Mouse (Mus musculus) mature B cell (primary cell): ENCODE data around the gene Cltb.

Experiments
- in situ Hi-C: fragments of 300-500 bp; cut with MboI; formaldehyde crosslinking; loops from 2 replicates; pipeline ENCODE4 v1.14.3; 2019

Cltb gene

GRCm38 (mm10) chr13:54596107-54596690, 14.9 kb downstream of the Cltb start:
- in situ Hi-C loops: no loop called here

- in situ Hi-C loops: no loop called here
Observed at GRCm38 (mm10) chr13:54593617-54594016, 17.5 kb downstream of the Cltb start.

- in situ Hi-C loops: no loop called here
Observed at GRCm38 (mm10) chr13:54591776-54592356, 19.3 kb downstream of the Cltb start.

GRCm38 (mm10) chr13:54589996-54590951, 20.9 kb downstream of the Cltb start, which contains the start of the genes Nop16 and Higd2a:
TSS of gene Nop16 (minus strand) at chr13:54590090.
TSS of gene Higd2a (plus strand) at chr13:54590207.
- in situ Hi-C loops: no loop called here

GRCm38 (mm10) chr13:54589414-54589995, 21.6 kb downstream of the Cltb start:
- in situ Hi-C loops: no loop called here

GRCm38 (mm10) chr13:54585831-54586230, 25.3 kb downstream of the Cltb start:
- in situ Hi-C loops: no loop called here

- in situ Hi-C loops: no loop called here
Observed at GRCm38 (mm10) chr13:54582860-54583259, 28.3 kb downstream of the Cltb start.

- in situ Hi-C loops: no loop called here
Observed at GRCm38 (mm10) chr13:54582126-54582525, 29.0 kb downstream of the Cltb start.

- in situ Hi-C loops: no loop called here
Observed at GRCm38 (mm10) chr13:54581385-54581784, 29.8 kb downstream of the Cltb start.

- in situ Hi-C loops: no loop called here
Observed at GRCm38 (mm10) chr13:54577652-54578507, 33.3 kb downstream of the Cltb start.

GRCm38 (mm10) chr13:54575489-54575888, 35.7 kb downstream of the Cltb start:
- in situ Hi-C loops: no loop called here

- in situ Hi-C loops: no loop called here
Observed at GRCm38 (mm10) chr13:54574854-54575481, 36.2 kb downstream of the Cltb start, which contains the start of gene Arl10. TSS of gene Arl10 (plus strand) at chr13:54575015.

GRCm38 (mm10) chr13:54572621-54573020, 38.5 kb downstream of the Cltb start:
- in situ Hi-C loops: no loop called here

GRCm38 (mm10) chr13:54571637-54572036, 39.5 kb downstream of the Cltb start:
- in situ Hi-C loops: no loop called here

GRCm38 (mm10) chr13:54570736-54571135, 40.4 kb downstream of the Cltb start:
- in situ Hi-C loops: no loop called here

GRCm38 (mm10) chr13:54569282-54569681, 41.9 kb downstream of the Cltb start:
- in situ Hi-C loops: no loop called here

GRCm38 (mm10) chr13:54568380-54568779, 42.8 kb downstream of the Cltb start:
- in situ Hi-C loops: no loop called here

GRCm38 (mm10) chr13:54565594-54566345, 45.4 kb downstream of the Cltb start:
- in situ Hi-C loops: no loop called here

GRCm38 (mm10) chr13:54565201-54565581, 46.0 kb downstream of the Cltb start, which contains the start of gene 4833439L19Rik:
TSS of gene 4833439L19Rik (minus strand) at chr13:54565435.
- in situ Hi-C loops: no loop called here
